Mouse (Mus musculus) retina, postnatal 1 day (tissue): ENCODE measurements around the gene Slc4a4.

ENCODE experiments used
- DNase-seq: peaks from one replicate; pipeline ENCODE4 v3.0.0-alpha.2; 2012

Slc4a4 gene

DNA sequence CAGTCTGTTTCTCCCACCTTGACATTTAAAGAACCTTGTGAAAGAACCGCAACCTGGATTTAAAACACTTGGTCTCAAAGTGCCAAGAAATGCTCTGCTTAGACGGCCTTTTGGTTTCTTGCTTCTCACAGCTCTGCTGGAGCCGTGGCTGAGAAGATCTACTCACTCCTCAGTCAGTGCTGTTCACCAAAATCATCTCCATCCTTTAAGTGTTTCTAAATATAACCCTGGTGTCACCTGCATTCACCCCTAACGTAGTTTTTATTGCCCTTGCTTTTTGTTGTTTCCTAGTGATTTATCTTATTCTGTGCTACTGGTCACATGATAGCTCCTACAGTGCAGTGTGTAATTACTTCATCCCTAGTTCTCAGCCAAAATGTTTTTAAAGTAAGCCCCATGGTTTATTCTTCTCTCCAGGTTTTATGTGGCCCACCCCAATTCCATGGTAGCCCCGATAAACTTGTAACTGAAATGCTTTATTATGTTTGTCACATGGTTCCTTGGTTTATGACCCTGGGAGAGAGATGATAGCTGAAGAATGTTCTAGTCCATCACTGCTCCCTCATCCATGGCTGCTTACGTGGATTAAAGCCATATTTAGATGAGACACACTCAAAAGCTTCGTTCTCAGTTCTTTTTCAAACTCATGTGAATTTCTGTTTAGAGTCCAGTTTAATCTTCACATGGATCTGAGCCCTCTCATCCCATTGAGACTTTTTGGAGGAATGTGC, 323.5 kb downstream of the Slc4a4 start:
- DNase-seq: no peak

DNA sequence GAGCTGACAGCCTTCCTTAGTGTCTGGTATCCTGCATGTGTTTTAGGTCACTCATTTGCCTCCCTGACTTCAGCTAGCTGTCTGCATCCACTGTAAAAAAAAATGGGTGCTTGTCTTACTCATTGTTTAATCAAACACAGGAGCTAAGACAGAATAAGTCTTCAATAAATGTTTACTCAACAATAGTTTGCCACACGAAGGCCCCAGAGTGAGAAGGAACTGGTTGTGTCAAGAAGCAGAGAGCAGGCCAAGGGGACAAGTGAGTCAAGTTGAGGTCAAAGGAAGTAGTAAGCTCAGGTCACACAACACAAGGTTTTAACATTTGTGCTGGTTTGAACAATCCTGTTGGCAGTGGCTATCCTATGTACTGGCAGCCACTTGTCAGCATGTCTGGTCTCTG, 324.4 kb downstream of the Slc4a4 start:
- DNase-seq: no peak

DNA sequence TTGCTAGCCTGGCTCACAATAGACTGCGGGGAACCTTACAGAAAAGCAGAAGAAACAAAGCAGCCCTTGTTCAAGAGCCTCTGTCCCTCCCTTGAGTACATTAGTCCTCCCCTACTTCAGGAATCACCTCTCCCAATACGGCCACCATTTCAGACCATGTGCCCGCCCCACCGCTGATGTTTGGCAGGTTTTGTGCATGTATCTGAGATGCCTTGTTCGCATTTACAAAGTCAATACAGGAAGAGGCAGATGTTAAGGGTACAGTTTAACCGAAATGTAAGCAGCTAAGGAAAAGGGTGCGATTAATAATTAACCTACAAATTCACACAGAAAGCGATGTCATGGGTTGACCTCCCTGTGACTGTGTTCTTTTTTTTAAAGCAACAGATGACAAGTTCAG, 331.6 kb downstream of the Slc4a4 start:
- no peak for DNase-seq

DNA sequence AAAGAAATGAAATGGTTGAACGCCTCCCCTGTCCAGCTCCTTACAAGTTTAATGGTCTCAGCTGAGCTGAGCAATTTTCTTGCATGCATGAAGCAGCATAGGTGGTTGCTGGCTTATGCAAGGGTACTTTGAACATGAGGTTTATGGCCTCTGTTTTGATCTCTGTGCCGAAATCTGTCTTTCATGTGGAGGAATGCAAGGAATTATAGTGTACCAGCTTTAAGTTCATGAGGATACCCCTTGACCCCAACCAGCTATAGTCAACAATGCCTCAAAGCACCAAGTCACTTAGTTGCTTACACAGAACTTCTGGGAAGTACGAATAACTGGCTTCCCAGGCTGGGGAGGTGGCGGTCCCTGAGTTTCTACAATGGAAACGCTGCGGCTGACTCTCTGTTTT, 332.1 kb downstream of the Slc4a4 start:
- no peak for DNase-seq

DNA sequence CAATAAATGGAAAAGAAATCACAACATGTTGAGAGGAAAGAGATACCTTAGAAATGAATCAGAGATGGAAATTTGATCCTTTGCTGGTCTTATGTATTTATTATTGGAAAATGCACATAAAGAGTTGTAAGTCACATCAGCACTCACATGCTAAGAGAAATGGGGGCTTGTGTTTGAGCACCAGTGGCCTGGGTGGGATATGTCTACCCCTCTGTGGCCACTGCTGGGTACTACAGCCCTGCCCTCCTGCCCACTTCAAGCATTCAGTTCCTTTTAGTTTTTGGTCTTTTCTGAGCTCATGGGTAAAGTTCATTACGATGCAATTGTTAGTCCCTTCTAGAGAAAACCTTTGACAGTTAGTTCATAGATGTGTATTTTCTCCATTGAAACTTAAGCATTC, 335.0 kb downstream of the Slc4a4 start:
- peak; percentile 40 for DNase-seq

DNA sequence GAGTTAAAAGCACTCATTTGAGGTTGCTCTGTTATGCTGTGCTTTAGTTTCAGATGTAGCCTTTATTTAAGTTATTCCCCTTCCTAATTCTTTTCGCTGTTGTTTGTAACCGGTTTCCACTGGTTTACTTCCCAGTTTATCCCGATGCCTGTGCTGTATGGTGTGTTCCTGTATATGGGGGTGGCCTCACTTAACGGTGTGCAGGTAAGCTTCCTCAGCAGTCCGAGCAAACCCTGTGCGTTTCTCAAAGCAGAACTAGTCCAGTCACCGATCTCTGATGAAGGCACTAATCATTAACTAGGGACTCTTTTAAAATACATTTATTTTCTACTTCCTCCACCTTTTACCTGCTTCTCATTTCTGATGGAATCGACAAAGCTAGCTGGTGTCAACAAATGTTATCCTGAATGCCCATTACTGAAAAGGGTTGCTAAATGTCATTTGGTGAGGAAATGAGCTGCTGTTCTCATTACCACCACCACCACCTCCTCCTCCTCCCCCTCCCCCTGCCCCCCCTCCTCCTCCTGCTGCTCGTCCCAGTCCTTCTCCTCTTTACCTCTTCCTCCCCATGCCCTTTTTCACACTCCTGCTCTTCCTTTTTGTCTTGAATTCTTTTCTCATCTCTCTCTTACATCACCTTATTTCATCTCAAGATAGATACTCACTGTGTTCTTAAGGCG, 336.6 kb downstream of the Slc4a4 start:
- DNase-seq: peak; percentile 4

DNA sequence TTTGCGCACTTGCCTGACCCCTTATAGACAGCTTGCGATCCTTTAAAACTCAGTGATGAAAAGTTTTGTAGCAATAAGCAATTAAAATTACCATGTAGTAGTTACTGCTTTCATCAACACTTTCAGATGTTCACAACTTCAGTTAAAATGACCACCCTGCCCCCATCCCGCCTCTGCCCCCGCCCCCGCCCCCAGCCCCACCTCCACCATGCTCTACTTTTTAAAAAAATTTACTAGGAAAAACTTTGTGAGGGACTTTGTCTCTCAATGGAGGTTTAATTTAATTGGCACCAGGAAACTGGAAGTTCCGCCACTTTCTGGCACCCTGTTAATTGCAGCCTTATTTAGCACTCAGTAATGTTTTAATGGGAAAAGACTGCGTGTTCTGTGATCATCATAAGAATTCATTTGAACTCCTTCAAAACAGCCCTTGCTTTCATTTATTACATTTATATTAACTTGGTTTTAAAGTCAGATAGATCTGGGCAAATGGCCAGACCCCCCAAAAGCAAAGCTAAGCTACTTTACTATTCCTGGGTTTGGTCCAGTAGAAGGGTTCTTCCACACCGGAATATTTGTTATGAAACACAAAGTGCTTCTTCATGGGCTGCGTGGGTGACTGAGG, 337.2 kb downstream of the Slc4a4 start:
- peak; percentile 3 for DNase-seq

DNA sequence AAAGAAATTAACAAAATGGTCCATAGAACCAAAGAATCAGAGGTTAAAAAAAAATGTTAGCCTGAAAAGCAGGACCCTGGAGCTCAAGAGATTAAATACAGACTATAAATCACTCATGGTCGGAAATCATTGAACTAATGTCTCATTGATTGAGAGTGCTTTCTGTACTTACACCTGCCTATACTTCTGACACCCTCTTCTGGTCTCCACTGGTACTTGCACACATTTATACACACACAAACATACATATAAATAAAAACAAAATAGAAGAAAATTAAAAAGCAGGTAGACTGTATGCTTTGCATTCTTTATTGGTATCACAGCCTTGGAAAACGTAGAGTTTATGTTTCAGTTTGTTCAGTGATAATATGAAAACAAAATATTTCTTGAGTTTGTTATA, 341.3 kb downstream of the Slc4a4 start:
- DNase-seq: no peak

DNA sequence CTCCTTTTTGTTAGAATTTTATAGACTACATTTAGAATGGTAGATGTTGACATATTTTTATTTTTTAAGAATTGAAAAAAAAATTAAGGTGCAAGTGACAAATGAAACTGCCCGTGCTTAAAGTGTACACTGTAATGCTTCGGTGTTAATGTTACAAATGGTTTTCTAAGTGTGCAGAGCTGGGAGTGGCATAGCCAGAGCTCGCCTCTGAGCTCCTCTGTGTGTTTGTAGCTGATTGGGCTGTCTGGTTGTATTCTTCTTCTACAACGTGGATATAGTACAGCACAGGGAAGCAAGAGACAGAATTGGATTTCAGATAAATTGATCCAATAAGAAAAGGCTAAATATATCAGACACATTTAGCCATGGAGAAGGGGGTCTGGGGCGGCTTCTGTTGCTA, 343.0 kb downstream of the Slc4a4 start:
- no peak for DNase-seq

DNA sequence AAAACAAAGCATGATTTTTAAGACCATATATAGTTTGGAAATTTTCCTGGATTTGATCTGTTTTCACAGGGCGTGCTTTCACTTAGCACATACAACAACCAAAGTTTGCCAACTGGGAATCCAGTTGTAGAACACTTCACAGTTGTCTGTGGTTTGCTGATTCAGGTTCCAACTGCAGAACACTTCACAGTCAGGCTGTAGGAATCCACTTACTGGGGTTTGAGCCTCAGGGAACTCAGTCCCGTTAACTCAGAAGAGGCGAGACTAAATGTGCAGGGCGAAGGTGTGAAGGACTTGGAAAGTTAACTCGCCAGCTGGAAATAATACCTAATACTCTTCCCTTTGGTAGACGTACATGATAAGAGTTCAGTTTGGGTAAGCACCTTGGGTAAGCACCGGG, 345.7 kb downstream of the Slc4a4 start:
- DNase-seq: no peak

DNA sequence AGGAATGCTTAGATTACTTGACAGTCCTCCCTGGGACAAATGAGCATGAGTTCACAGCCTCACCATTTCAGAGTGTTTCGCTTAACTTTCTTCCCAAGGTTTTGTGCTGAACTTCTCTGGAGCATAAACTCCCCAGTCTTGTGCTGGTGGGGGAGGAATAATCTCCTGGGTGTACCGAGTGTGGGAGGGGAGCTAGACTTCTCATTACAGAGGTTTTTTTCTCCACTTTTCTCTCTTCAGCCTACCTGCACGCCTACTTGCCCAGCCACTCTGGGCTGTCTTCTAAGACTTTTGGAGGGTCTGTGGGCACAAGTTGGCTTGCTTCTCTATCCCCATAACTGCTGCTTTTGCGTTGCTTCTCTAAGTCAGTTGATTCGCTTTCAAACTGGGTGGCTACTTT, 365.2 kb downstream of the Slc4a4 start:
- DNase-seq: no peak

DNA sequence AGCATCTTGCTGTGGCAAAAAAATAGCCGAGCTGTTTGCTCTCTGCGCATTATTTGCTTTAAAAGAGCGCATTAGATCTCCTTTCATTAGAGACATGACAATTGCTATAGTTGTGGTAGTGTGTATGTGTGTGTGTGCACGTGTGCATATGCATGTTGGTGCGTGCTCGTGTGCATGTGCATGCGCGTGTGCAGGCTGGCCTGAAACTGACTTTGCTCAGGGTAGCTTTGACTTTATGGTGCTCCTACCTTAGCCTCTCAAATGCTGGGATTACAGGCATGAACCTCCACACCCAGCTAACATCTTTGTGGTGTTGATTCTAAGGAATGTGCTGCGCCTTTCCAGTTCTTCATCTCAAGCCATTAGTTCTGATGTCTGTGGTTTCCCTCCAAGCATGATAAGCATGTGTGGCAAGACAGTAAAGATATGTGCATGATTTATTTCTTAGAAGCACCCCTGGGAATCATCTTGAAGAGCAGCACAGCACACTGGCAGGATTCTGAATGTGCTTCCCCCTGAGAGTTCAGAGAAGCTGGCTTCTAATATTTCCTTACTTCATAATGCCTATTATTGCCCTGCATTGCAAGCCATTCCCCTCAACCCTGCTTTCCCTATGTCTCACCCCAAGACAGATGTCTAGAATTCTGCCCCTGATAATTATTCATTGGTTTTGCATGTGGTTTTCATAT, 373.3 kb downstream of the Slc4a4 start:
- no peak for DNase-seq

DNA sequence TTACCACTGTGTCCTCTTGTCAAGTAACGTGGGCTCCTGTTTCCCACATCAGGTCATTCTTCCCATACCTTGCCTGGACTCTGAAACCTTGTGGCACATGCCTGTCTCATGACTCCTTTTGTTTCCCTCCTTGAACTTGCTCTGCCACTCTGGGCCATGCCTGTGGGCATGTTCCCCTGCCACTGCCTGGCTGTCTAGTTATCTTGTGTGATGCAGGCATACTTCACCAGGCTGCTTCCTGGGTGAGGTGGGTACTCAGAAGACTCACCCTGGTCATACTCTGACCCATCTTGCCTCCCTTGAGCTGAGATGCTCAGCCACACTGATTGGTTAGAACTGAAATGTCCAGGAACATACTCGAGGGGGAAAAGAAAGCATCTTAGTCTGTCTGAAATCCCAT, 390.4 kb downstream of the Slc4a4 start:
- DNase-seq: no peak

DNA sequence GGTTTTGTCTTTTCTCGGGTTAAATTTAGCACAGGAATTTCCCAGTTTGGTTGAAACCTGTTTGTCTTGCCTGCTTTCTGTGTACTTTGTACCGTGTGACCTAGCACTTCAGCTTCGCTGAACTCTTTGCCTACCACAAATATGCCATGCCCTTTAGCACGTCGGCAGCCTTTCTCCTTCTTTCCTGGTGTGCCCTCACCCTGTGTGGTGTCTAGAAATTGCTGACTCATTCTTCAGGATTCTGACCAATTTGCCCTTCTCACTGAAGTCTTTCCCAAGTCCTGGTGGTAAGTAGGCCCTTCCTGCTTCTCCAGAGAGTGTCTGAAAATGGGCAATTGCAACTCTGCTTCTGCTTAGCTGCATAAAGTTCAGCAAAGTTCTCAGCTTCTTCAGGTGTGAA, 391.0 kb downstream of the Slc4a4 start:
- no peak for DNase-seq

DNA sequence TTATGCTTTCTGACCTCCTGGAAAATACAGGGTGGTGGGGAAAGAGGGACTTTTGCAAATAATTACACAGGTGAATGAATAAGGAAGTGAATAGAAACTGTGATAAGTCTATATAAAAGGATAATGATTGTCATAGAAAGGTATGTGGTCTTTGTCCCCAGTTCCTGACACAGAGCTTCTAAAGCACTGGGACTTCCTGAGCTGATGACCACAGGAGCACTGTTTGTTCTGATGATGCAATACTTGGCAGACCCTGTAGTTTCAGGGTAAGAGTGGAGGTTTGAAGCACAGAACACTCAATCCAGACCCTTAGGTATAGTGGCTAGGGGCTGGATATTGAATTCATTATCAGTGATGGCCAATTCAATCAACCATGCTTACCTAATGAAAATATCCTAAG, 391.7 kb downstream of the Slc4a4 start:
- no peak for DNase-seq

DNA sequence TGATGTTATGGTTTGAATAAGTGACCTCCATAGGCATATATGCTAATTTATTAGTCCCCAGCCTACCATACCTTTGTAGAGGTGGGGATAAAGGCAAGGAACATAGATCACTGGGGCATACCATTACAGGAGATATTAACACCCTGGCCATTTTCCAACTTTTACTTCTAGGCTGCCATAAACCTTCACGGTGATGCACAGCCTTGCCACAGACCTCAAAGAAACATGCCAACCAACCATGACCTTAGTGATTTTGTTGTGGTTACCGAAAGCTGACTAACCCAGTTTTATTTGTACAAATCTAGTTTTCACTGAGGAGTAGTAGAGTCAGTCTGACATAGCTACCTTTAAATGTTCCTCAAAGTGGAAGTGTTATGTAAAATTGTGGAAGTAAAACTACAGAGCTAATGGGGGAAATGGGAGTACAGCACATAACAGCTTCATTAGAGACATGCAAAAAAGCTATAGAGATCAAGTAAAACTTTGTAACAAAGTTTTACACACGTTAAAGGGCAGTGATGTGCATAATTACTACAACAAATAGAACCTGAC, 393.8 kb downstream of the Slc4a4 start:
- no peak for DNase-seq
